Mouse (Mus musculus) liver, postnatal 0 days (tissue): ENCODE data around the gene Lig3. TPM values are rescaled to one million over a fixed set of nuclear protein-coding genes. Genes with fewer than 3 reads are reported as not detected.

Experiments
- ATAC-seq: fragments of 200-750 bp; cut with Nextera tagmentation; 2 replicates; pipeline ENCODE4 v1.8.0; 2017; ENCODE audit warnings: mild to moderate bottlenecking, moderate library complexity
- DNase-seq: peaks from one replicate; pipeline ENCODE4 v3.0.0-alpha.2; 2016
- H3K27ac ChIP-seq: fragments of 300-500 bp; sonication (generic); 2 replicates; pipeline ENCODE4 v1.5.1; 2014; ENCODE audit warnings: antibody characterized with exemption, moderate library complexity, mild to moderate bottlenecking, low read depth
- H3K27me3 ChIP-seq: fragments of 300-500 bp; sonication (generic); 2 replicates; pipeline ENCODE4 v1.6.1; 2014; ENCODE audit warnings: low read length, control low read depth, mixed read lengths; ENCODE audit not compliant: insufficient read depth
- H3K36me3 ChIP-seq: fragments of 300-500 bp; sonication (generic); replicated peaks from 2 replicates; pipeline ENCODE4 v1.6.1; 2014; ENCODE audit warnings: mild to moderate bottlenecking, control low read depth, low read length, moderate library complexity, mixed read lengths; ENCODE audit not compliant: insufficient read depth
- H3K4me1 ChIP-seq: fragments of 300-500 bp; sonication (generic); 2 replicates; pipeline ENCODE4 v1.6.1; 2014; ENCODE audit warnings: antibody characterized with exemption, mild to moderate bottlenecking, control low read depth; ENCODE audit not compliant: insufficient read depth
- H3K4me2 ChIP-seq: fragments of 300-500 bp; sonication (generic); 2 replicates; pipeline ENCODE4 v1.6.1; 2014; ENCODE audit warnings: low read depth, mild to moderate bottlenecking, low read length, moderate library complexity, mixed read lengths
- H3K4me3 ChIP-seq: fragments of 300-500 bp; sonication (generic); 2 replicates; pipeline ENCODE4 v1.5.1; 2014; ENCODE audit warnings: low read depth, low read length
- H3K9ac ChIP-seq: fragments of 300-500 bp; sonication (generic); replicated peaks from 2 replicates; pipeline ENCODE4 v1.6.1; 2014; ENCODE audit warnings: mild to moderate bottlenecking, moderate library complexity
- H3K9me3 ChIP-seq: fragments of 300-500 bp; sonication (generic); 2 replicates; pipeline ENCODE4 v1.6.1; 2016; ENCODE audit warnings: mild to moderate bottlenecking, control low read depth, low read length, mixed read lengths
- CTCF ChIP-seq: sonication (generic); IDR thresholded peaks from 2 replicates; pipeline ENCODE4 v1.5.1; 2016; ENCODE audit warnings: antibody characterized with exemption, low read depth
- EP300 ChIP-seq: IDR thresholded peaks from 2 replicates; pipeline ENCODE4 v1.6.1; 2016; ENCODE audit warnings: antibody characterized with exemption, low read depth, mild to moderate bottlenecking
- WGBS: fragments of 180-500 bp; shearing (Covaris S2); extraction: QIAGEN DNeasy Blood & Tissue Kit; methylation state at CpG from one replicate; pipeline ENCODE4 v1.1.7; 2014; ENCODE audit not compliant: insufficient replicate concordance; 5-methylcytosine and 5-hydroxymethylcytosine counted together
- polyA plus RNA-seq: library from polyadenylated mRNA; unstranded; fragments of >200 nt; fragmentation: Nextera tagmentation; extraction: Ambion mirVana; gene quantifications from 2 replicates; pipeline ENCODE4 v1.2.1, GENCODE M21; 2015

Gene Lig3
- polyA plus RNA-seq, 1 experiment from 2014 or later = 4.8 TPM

- H3K4me1 ChIP-seq = peaks cover 51% of the 10 kb centered on the region
- H3K9me3 ChIP-seq = no peaks in the 10 kb centered on the region
- no peaks in the 10 kb centered on the region for H3K27me3 ChIP-seq
- no peak overlapping the region for H3K9ac ChIP-seq
- DNase-seq (no peak), ATAC-seq (no peak)
- H3K36me3 ChIP-seq = no peaks in the 10 kb centered on the region
- no peak overlapping the region for H3K4me3 ChIP-seq
- 87% methylated on average over 7 of the region's 7 CpGs for WGBS
- TF ChIP-seq EP300 = no peak
- no peak for TF ChIP-seq CTCF
- no peak overlapping the region for H3K27ac ChIP-seq
- H3K4me2 ChIP-seq = no peak overlapping the region
These were observed 72.0 kb downstream of the Lig3 start for GRCm38 (mm10) chr11:82852958-82853357.

Other genes starting within 250 kb of the Lig3 start
- 0.28 and 0.32 TPM in 2 replicates for gene Cct6b, start 16.8 kb upstream of the Lig3 start, polyA plus RNA-seq
- 11.8 and 11.9 TPM in 2 replicates for gene Zfp830, start 16.8 kb upstream of the Lig3 start, polyA plus RNA-seq
- 10.1 and 11.3 TPM in 2 replicates for gene Rffl, start 90.1 kb downstream of the Lig3 start, polyA plus RNA-seq
- 3.4 and 4.4 TPM in 2 replicates for gene Rad51d, start 109.5 kb downstream of the Lig3 start, polyA plus RNA-seq
- 0.28 and 0.30 TPM in 2 replicates for gene Fndc8, start 111.0 kb downstream of the Lig3 start, polyA plus RNA-seq
- gene Nle1, start 127.3 kb downstream of the Lig3 start, polyA plus RNA-seq = 9.1 and 9.2 TPM in 2 replicates
- gene Unc45b, start 129.4 kb downstream of the Lig3 start, polyA plus RNA-seq = 1.6 TPM in 2 replicates
- 4.5 and 5.1 TPM in 2 replicates for gene Slfn5, start 170.2 kb downstream of the Lig3 start, polyA plus RNA-seq
- gene Slfn9, start 210.7 kb downstream of the Lig3 start, polyA plus RNA-seq = 1.8 and 2.2 TPM in 2 replicates
- gene Slfn8, start 239.7 kb downstream of the Lig3 start, polyA plus RNA-seq = 0.76 and 1.0 TPM in 2 replicates